Mouse (Mus musculus) heart, adult 2 months (tissue): ENCODE data around the gene Tnks2.

Source experiments
- CTCF ChIP-seq: fragments of 200-600 bp; IDR thresholded peaks from 2 replicates; pipeline ENCODE4 v1.8.1; 2022; ENCODE audit warnings: antibody characterized with exemption, mild to moderate bottlenecking, moderate library complexity
- POLR2A ChIP-seq: fragments of 200-500 bp; IDR thresholded peaks from 2 replicates; pipeline ENCODE4 v1.6.1; 2011; ENCODE audit warnings: mild to moderate bottlenecking, low read depth, low read length, control low read depth; ENCODE audit not compliant: insufficient read depth

- TF ChIP-seq POLR2A: no peak
- TF ChIP-seq CTCF: no peak
Observed at GRCm38 (mm10) chr19:36832951-36833787, 863 bp upstream of the Tnks2 start.
